Mouse (Mus musculus) midbrain, postnatal 0 days (tissue): ENCODE data around the gene Nlrp6. TPM values are rescaled to one million over a fixed set of nuclear protein-coding genes. Genes with fewer than 3 reads are reported as not detected.
A peak's percentile ranks its signal among the peaks of the same experiment; 100 is the strongest.

ENCODE experiments used
- ATAC-seq: fragments of 200-750 bp; cut with Nextera tagmentation; 2 replicates; pipeline ENCODE4 v1.8.0; 2017; ENCODE audit warnings: moderate number of reproducible peaks, mild to moderate bottlenecking, moderate TSS enrichment, moderate library complexity; ENCODE audit not compliant: low FRiP score
- DNase-seq: peaks from one replicate; pipeline ENCODE4 v3.0.0-alpha.2; 2015; ENCODE audit warnings: low spot score
- H3K27ac ChIP-seq: fragments of 300-500 bp; sonication (generic); 2 replicates; pipeline ENCODE4 v1.5.1; 2014; ENCODE audit warnings: low read depth, mild to moderate bottlenecking, low read length, mixed read lengths
- H3K27me3 ChIP-seq: fragments of 300-500 bp; sonication (generic); 2 replicates; pipeline ENCODE4 v1.6.1; 2014; ENCODE audit warnings: low read length, control low read depth, mixed read lengths; ENCODE audit not compliant: insufficient read depth
- H3K36me3 ChIP-seq: fragments of 300-500 bp; sonication (generic); 2 replicates; pipeline ENCODE4 v1.6.1; 2014; ENCODE audit warnings: low read length, control low read depth, mixed read lengths; ENCODE audit not compliant: insufficient read depth
- H3K4me1 ChIP-seq: fragments of 300-500 bp; sonication (generic); 2 replicates; pipeline ENCODE4 v1.6.1; 2014; ENCODE audit warnings: mild to moderate bottlenecking, control low read depth, antibody characterized with exemption, low read length, mixed read lengths; ENCODE audit not compliant: insufficient read depth
- H3K4me2 ChIP-seq: fragments of 300-500 bp; sonication (generic); 2 replicates; pipeline ENCODE4 v1.6.1; 2014; ENCODE audit warnings: low read depth, mild to moderate bottlenecking, low read length, mixed read lengths; ENCODE audit not compliant: poor library complexity, severe bottlenecking
- H3K4me3 ChIP-seq: fragments of 300-500 bp; sonication (generic); 2 replicates; pipeline ENCODE4 v1.5.1; 2014; ENCODE audit warnings: low read depth, mild to moderate bottlenecking, low read length, moderate library complexity
- H3K9ac ChIP-seq: fragments of 300-500 bp; sonication (generic); replicated peaks from 2 replicates; pipeline ENCODE4 v1.6.1; 2014; ENCODE audit warnings: mild to moderate bottlenecking, low read length, moderate library complexity, mixed read lengths; ENCODE audit not compliant: poor library complexity, severe bottlenecking
- H3K9me3 ChIP-seq: fragments of 300-500 bp; sonication (generic); 2 replicates; pipeline ENCODE4 v1.6.1; 2016; ENCODE audit warnings: low read length, control low read depth
- CTCF ChIP-seq: IDR thresholded peaks from 2 replicates; pipeline ENCODE4 v1.5.1; 2016; ENCODE audit warnings: antibody characterized with exemption, mild to moderate bottlenecking
- WGBS: fragments of 180-500 bp; shearing (Covaris S2); extraction: QIAGEN DNeasy Blood & Tissue Kit; methylation state at CpG from one replicate; pipeline ENCODE4 v1.1.7; 2014; 5-methylcytosine and 5-hydroxymethylcytosine counted together
- polyA plus RNA-seq: library from polyadenylated mRNA; unstranded; fragments of >200 nt; fragmentation: Nextera tagmentation; extraction: Ambion mirVana; gene quantifications from 2 replicates; pipeline ENCODE4 v1.2.1, GENCODE M21; 2015
- total RNA-seq: library from RNA; depleted of rRNA; stranded (reverse); fragments of >200 nt; gene quantifications from 2 replicates; pipeline ENCODE4 v1.2.3, GENCODE M21; 2014

Nlrp6 gene
- total and polyA plus RNA-seq, 2 experiments from 2014 or later, result 0.82 to 0.99 TPM

- H3K9me3 ChIP-seq, result no peaks in the 10 kb centered on the region
- DNase-seq (no peak), ATAC-seq (no peak)
- H3K9ac ChIP-seq, result no peak overlapping the region
- TF ChIP-seq CTCF, result no peak
- H3K27me3 ChIP-seq, result no peaks in the 10 kb centered on the region
- H3K4me3 ChIP-seq, result peak overlapping the region; percentile 31; the same call in 1 of the 2 replicates
- 62% methylated on average over 15 of the region's 15 CpGs for WGBS
- peak overlapping the region; percentile 46 for H3K4me2 ChIP-seq
- H3K4me1 ChIP-seq, result no peaks in the 10 kb centered on the region
- H3K36me3 ChIP-seq, result no peaks in the 10 kb centered on the region
- no peak overlapping the region for H3K27ac ChIP-seq
Observed at GRCm38 (mm10) chr7:140953800-140954732, 33.4 kb downstream of the Nlrp6 start.

GRCm38 (mm10) chr7:140954733-140955071 lies 34.0 kb downstream of the Nlrp6 start:
- Histone ChIP-seq H3K27ac (no peak overlapping the region), H3K4me3 (peak overlapping the region; percentile 31), H3K4me2 (peak overlapping the region; percentile 46), H3K27me3 (no peaks in the 10 kb centered on the region), H3K9me3 (no peaks in the 10 kb centered on the region), H3K4me1 (no peaks in the 10 kb centered on the region), H3K36me3 (no peaks in the 10 kb centered on the region), H3K9ac (no peak overlapping the region)
- WGBS, result 11% methylated on average over 9 of the region's 9 CpGs
- no peak for TF ChIP-seq CTCF
- no peak for DNase-seq
- ATAC-seq, result no peak

GRCm38 (mm10) chr7:140955342-140955741 lies 34.6 kb downstream of the Nlrp6 start:
- no peaks in the 10 kb centered on the region for H3K9me3 ChIP-seq
- DNase-seq (no peak), ATAC-seq (0 out of 2 replicates have a peak, but pooled peaks have one; percentile 27)
- H3K27ac ChIP-seq, result no peak overlapping the region
- no peak for TF ChIP-seq CTCF
- no peaks in the 10 kb centered on the region for H3K27me3 ChIP-seq
- no peaks in the 10 kb centered on the region for H3K4me1 ChIP-seq
- H3K36me3 ChIP-seq, result no peaks in the 10 kb centered on the region
- H3K4me2 ChIP-seq, result peak overlapping the region; percentile 46
- H3K9ac ChIP-seq, result peak overlapping the region; percentile 9; the same call in 1 of the 2 replicates
- peak overlapping the region; percentile 31 for H3K4me3 ChIP-seq
- WGBS, result 17% methylated on average over 17 of the region's 17 CpGs

GRCm38 (mm10) chr7:140955758-140956555 lies 35.3 kb downstream of the Nlrp6 start, which contains the start of the genes Gm45717 and Ifitm2:
Gm45717 (minus strand) TSS chr7:140955937.
Ifitm2 (minus strand) TSS chr7:140955987.
- no peak for TF ChIP-seq CTCF
- H3K27ac ChIP-seq, result no peak within 1 kb of the TSS
- no peaks in the 10 kb centered on the region for H3K9me3 ChIP-seq
- no peaks in the 10 kb centered on the region for H3K36me3 ChIP-seq
- no peaks in the 10 kb centered on the region for H3K4me1 ChIP-seq
- no peaks in the 10 kb centered on the region for H3K27me3 ChIP-seq
- H3K4me3 ChIP-seq, result peak within 1 kb of the TSS; percentile 31
- ATAC-seq, result no peak
- DNase-seq, result peak; percentile 71
- peak within 1 kb of the TSS; percentile 9; the same call in 1 of the 2 replicates for H3K9ac ChIP-seq
- peak within 1 kb of the TSS; percentile 46 for H3K4me2 ChIP-seq
- WGBS, result 21% methylated on average over 11 of the region's 11 CpGs

GRCm38 (mm10) chr7:140956556-140956869 lies 35.8 kb downstream of the Nlrp6 start:
- H3K4me3 ChIP-seq, result no peak overlapping the region
- no peak for DNase-seq
- WGBS, result 64% methylated on average over 6 of the region's 6 CpGs
- H3K36me3 ChIP-seq, result no peaks in the 10 kb centered on the region
- no peak overlapping the region for H3K4me2 ChIP-seq
- H3K9me3 ChIP-seq, result no peaks in the 10 kb centered on the region
- H3K4me1 ChIP-seq, result no peaks in the 10 kb centered on the region
- H3K9ac ChIP-seq, result no peak overlapping the region
- TF ChIP-seq CTCF, result no peak
- ATAC-seq, result no peak
- no peaks in the 10 kb centered on the region for H3K27me3 ChIP-seq
- no peak overlapping the region for H3K27ac ChIP-seq
